Mouse (Mus musculus) megakaryocyte, adult 5-6 weeks (primary cell): ENCODE results near the gene Lman2l. TPM values are rescaled to one million over a fixed set of nuclear protein-coding genes. Genes with fewer than 3 reads are reported as not detected.

Source experiments
- ATAC-seq: 2 replicates; pipeline ENCODE4 v1.8.0; 2016; ENCODE audit warnings: mild to moderate bottlenecking, inconsistent platforms; ENCODE audit not compliant: poor library complexity, severe bottlenecking
- total RNA-seq, 2 experiments: library from RNA; stranded (forward) in 1 of 2; stranded (reverse) in 1 of 2; fragments of 153-499, 151-499 nt in 1 of 2; fragments of 221-1000, 200-1000 nt in 1 of 2; gene quantifications; 2 replicates each; pipeline versions ENCODE4 v1.2.3 to v1.2.4; 2015 to 2017

Gene Lman2l
- total RNA-seq (2015) = 23.9 and 25.4 TPM in 2 replicates
- total RNA-seq (2017) = 14.4 and 15.8 TPM in 2 replicates

DNA sequence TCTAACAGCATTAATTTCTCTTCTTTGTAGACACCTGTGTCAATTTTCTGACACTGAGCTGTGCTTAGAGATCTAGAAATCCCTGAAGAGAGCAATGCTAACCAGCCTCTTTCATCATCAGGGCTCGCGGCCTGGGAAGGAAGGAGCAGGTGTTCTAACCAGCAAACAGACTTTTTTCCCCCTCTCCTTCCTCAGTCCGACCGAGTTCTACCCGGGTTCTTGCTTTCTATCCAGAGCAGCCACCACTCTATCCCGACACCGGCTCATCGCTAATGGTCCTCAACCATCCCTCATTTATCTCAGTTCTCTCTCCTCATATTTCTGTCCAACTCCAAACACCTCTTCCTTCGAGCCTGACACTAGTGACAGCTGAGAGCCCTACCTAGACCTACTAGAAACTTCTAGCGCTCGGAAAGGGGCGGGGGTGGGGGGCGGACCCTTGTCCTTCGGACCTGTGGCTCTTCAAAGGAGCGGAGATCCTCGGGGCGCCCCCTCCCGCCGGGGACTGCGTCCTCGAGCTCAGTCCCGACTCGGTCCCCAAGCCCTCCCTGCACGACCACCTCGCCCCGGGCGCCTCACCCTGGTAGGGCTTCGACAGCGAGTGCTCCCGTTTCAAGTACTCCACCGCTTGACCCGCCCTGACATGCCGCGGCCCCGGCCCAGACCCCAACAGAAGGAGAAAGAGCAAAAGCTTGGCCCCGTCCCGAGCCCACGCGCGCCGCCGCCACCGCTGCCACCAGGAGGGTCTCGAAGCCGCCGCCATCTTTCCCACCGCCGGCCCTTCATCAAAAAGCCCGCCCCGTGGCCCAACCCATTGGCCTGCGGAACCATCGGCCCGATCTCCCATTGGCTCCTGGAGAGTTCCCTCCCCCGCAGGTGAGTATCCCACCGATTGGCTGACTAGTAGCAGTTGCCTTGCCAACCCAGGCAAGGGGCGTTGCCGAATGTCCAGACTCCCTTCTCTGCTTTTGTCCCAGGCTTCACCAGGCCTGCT lies at the start of gene Lman2l:
Lman2l (minus strand) TSS at position 801 of the 994 bp plus-strand sequence.
- peak; percentile 97 for ATAC-seq

DNA sequence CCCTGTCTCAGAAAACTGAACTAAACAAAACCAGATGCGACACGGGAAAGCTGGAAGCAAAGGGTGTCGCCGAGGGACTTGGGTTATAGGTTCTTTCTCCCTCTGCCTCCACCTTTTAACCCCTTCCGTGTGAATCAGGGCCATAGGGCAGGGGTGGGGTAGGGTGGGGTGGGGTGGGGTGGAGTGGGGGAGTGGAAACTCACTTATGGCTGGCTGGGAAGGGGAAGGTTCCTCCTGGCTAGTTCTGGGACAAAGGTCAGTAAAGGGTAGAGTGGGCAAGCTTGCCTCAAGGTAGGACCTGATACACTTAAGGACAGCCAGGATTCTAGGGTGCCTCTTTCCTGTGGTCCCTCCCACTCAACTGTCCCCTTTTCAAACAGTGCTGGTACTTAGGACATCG lies 48.2 kb upstream of the Lman2l start:
- ATAC-seq = no peak

DNA sequence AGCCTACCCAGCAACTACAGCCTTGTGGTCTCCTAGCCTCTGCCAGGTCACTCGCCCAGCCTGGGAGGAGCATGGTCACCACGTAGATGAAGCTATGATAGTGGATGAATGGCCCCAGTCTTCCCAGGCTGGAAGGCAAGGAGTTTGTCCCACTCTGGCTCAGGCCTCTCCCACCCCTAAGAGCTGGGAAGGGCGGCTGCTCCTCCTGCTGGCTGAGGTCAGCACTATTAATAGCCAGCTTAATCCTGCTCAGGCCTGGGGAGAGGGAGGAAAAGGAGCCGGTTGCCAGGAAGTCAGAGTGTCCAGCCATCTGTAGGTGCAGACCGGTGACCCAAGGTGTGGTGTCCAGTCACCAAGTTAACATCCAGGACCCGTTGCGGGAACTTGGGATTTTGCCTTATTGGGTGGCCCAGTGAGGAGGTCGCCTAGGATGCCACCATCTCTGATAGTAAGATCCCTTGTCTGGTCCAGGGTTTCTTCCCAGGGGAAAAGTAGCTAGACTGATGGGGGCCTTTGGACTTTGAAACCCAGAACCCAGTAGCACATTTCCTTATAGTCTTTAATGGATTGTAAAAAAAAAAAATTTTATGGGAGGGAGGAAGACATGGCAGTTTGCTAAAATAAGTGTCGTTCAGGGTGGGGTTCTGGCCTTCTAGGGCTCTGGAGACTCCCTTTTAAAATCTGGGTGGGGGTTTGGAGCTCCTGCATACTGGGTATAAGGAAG lies 47.5 kb upstream of the Lman2l start:
- ATAC-seq = no peak

DNA sequence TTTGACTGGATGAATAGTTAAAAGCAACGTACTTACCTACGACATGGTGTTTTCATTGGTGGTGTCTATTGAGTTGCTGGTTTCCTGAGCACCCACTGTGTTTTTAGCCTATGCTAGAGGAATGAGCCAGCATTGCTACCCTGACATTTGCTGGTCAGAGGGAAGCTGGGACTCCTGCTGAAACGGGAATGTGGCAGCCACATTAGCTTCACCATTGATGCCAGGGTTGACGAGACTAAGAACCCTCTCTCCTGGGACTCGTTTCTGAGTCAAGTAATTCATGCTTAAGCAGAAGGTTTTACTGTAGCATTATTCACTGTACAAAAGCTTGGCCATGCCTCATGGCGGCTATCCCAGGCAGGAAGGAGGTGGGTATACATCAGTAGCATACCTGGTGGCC lies 44.6 kb upstream of the Lman2l start:
- no peak for ATAC-seq

DNA sequence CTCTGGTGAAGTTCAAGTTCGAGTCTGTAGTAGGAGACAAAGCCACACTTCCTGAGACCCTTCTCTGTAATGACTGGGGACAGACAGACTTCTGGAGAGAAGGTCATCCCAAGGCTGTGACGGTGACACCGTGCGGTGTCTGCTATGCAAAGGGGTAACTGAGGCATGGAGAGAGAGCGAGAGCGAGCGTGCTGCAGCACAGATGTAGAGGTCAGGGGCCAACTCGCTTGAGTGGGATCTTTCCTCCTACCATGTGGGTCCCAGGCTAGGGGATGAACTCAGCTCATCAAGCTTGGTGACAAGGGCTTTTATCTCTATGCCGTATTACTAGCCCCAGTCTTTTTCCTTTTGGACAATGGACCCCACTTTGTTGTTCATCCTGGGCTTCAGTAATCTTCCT lies 42.0 kb upstream of the Lman2l start:
- no peak for ATAC-seq

DNA sequence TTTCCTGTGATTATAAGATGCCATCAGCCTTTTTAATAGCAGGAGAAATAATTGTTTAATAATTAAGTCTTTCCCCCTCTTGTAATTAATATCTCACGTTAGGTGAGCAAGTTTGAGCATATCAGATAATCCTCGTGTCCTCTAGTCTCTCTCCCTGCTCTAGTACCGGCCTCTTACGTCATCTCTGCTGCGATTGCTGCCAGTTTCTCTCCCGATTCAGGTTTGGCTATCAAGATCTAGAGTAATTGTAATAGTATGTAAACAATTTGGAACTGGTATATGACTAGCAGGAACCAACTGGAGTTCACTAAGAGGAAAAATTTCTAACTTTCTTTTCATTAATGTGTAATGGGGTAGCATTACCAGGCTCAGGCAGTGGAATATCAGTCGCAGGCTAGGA lies 40.0 kb upstream of the Lman2l start:
- no peak for ATAC-seq

DNA sequence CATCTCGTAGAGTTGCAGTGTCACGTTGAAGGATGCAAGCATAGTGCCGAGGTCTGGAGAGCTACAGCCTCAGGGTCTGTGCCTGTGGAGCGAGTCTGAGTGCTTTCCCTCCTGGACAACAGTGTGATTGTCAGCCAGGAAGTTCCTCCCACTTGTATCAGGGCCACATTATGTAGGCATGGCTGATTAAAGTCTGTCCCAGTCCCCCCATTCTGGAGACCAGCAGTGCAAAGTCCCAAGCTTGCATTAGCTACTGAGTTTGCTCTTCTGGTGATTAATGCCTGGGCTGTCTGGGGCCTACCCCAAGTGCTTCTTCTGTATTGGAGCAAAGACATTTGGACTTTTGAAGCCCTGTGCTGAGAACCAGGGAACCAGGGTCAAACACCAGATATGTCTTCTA lies 38.8 kb upstream of the Lman2l start:
- no peak for ATAC-seq

DNA sequence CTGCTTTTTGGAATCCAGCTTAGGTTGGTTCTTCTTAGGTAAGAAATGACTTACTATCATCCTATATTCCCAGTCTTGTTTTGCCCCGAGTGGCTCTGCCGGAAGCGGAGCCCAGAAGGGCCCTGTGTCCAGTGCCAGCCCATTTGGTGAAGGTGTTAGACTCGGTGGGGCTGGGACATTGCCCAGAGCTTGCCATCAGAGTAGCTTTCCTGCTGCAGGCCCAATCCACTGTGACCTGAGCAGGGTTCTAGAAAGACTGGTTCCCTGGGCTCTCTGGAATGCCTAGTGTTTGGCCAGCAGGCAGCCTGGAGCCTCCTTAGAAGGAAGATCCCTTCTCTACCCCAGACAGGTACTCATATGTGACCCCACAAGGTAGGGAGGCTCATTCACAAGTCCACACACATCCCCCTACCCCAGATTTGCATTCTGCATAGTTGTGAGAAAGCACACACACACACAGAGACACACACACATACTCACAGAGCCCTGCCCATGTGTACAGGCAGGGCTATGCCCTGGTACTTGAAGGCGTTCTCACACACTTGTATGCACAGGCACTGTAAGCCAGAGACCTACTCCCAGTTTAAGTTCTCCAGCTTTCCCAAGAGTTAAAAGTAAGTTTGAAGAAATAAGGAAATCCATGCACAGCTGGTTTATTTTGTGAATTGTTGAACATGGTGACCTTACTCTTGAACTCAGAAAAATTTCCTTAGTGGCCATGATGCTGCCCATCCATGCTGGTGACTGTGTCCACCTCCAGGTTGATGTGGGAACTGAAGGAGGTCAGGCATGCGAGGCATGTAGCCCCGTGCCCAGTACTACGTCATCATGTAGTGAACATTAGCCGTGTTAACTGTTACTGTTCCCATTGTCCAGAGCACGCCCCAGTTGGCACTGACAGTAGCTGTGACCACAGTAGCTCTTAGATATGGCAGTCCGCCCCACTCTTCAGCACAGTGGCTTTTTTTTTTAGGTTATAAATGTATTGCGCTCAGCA lies 35.1 kb upstream of the Lman2l start:
- ATAC-seq = no peak

DNA sequence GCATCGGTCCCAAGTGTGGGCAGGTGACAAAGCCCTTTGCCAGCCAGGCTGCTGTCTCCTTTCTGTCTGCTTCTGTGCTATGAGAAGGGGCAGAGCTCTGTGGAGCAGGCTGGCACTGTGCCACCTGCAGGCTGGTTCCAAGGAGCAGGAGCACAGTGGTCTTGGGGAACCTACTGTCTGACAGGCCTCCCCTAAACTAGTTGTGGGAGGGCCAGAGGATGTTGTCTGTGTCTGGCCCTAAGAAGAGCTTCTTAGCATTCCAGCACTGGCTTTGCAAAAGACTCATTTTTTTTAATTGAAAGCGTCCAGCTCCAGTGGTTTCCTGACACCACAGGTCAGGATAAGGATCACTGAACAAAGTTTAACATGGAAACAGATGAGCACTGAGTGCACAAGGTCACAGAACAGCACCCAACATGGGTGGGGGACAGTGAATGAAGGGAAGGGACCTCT lies 33.3 kb upstream of the Lman2l start:
- ATAC-seq = no peak

DNA sequence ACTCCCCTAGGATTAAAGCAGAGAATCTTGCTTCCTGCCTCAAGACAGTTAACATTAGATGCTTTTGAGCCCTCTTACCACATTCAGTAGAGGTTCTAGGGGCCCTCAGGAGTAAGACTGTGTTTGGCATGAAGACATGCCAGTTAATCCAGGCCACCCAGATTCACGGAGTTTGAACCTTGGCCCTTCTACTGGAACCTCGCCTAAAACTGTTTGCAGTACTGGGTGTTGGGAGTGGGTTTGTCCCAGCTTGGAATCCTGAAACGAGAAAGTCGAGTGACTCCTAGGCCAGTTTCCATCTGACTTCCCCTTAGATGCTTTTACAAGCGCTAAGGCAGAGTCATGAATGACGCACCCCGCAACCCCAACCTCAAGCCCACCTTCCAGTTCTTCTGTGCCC lies 31.4 kb upstream of the Lman2l start:
- no peak for ATAC-seq

DNA sequence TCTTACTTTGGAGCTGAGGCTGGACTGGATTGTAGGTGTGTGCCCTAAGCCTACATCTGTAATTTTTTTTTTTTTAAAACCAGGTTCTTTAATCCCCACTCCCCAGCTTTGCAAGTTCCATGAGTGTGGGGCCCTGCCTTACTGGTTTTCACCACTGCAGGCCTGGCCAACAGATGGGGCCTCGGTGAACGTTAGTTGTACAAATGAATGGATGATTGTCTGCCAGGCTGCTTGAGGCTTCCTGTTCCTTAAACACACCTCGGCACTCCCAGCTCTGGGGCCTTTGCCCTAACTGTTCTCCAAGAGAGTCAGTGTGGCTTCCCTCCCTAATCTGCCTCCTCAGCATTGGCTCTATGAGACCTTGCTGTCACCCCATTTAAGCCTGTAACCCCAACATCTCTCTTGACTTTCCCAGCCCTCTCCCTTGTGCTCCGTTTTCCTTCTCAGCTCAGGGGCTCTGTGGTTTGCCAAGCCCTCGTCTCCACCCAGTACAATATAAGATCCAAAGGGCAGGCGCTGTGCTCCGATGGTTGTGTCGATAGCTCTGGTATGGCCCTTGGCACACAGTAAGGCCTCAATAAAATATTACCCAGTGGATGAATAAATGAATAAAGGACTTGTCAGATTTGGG lies 30.5 kb upstream of the Lman2l start:
- no peak for ATAC-seq

DNA sequence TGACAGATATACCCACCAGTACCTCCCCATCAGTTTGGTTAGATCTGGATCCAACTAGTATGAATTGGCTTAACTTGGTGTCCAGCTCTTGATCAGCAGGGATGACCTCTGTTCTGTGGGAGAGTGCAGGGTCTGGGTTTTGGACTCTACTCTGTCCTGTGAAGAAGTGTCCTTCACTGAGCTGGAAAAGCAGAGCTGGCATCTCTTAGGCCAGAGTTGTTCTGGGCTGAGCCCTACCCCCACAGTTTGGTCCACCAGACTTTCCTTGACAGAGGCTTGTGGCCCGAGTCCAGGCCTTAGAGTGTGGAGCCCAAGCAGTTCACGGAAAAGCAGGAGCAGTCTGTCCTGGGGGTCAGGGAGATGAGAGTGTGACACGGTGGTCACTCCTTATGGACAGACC lies 29.6 kb upstream of the Lman2l start:
- ATAC-seq = no peak

DNA sequence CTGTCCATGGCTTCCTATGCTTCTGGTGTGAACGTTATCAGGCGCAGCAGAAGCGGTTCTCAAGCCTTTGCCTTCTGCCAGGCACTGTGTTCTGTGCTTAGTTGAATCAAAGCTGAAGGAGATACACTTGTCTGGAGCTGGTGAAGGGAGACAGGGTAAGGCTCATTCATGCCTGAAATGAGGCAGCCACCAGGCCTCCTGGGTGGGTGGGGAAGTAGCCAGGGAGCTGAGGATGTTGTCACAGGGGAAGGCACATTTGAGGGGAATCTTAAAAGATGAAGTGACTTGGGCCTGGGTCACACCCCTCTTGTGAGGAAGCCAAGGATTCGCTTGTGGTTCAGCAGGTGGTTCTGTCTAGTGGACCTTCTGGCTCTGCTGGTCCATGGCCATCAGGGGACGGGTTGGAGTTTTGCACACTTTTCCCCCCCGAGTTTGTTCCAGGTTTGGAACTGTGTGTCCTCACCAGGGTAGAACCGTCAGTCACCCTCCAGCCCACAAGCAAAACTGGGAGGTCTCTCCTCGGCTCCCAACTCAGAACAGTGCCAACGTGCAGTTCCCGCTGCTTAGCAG lies 28.2 kb upstream of the Lman2l start:
- peak; percentile 30; the same call in 1 of the 2 replicates for ATAC-seq

DNA sequence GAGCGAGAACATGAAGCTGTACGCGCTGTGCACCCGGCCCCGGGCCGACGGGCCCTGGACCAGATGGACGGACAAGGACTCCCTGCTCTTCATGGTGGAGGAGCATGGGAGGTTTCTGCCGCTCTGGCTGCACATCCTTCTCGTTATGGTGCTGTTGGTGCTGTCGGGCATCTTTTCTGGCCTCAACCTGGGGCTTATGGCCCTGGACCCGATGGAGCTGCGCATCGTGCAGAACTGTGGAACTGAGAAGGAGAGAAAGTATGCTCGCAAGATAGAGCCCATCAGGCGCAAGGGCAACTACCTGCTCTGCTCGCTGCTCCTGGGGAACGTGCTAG lies 27.0 kb upstream of the Lman2l start:
- peak; percentile 17; the same call in 1 of the 2 replicates for ATAC-seq

DNA sequence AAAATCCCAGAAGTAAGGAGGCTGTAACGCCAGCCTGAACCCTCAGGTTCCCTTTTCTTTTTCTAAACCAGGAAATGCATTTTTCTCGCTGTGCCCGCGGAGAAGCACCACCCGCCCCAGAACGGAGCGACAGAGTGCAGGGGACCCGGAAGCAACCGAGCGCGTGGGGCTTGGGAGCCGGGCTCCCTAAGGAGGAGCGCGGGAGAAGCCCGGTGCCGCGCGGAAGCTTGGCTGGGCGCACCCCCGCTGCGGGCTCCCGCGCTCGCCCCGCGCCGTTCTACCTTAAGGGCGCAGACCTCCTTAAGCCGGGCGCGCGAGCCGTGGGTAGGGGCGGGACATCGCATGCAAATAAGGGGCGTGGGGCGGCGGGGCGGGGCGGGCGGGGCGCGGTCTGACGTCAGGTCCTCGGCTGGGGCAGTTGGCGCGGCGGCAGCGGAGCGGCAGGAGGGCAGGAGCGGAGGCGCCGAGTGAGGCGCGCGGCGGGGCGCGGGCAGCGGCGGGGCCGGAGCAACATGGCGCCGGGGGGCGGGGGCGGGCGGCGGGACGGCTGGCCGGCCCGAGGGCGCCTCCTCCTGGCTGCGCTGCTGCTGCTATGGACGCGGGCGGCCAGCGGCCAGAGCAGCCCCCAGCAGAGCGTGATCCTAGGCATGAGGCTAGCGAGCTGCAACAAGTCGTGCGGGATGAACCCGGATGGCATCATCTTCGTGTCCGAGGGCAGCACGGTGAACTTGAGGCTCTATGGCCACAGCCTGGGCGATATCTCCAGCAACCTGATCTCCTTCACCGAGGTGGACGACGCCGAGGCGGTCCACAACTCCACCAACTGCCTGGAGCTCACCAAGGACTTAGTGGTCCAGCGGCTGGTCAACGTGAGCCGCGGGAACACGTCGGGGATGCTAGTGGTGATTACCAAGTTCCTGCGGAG lies 26.4 kb upstream of the Lman2l start, which contains the start of gene Cnnm4:
Cnnm4 (plus strand) TSS at position 440 of the 925 bp plus-strand sequence.
- ATAC-seq = peak; percentile 74

DNA sequence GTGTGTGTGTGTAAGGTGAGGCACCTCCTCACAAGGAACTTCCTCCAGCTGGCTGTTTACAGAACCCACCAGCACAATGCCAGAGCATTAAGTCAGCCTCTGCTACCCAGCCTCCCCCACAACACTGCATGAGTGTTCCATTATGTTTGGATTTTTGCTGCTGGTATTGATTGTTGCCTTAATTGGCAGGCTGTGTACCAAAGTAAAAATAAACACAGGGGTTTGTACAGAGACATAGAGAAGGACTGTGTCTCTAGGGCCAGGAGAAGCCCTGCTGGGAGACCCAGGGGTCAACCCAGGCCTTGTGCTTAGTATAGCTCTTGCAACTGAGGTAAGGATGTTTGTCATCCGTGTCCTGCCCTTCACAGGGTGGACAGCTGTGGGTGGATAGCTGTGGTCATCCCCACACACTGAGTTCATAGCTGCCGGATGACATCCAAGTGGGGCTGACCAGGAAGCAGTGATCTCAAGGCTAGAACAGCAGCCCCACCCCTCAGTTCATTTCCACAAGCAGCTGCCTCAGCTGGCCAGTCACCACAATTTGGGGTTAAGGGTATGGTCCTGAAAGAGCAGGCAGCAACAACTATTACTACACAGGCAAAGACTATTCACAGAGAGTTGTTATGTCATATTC lies 24.9 kb upstream of the Lman2l start:
- peak; percentile 5; the same call in 1 of the 2 replicates for ATAC-seq

DNA sequence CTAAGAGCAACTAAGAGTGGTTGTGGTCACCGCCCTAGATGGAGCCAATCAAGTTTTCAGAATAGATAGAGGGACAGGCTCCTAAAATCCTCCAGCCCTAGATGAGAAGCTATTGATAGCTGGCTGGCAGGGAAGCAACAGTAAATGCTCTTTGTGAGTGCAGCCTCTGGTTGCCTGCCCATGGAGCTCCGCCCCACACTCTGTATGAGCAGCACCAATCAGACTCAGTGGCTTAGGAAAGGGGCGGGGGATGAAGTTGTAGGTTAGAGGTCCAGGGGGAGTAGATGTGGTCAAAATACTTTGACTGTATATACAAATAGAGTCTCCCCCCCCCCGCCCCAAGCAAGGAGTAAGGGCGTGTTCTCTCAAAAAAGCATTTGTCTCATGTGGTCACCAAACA lies 22.4 kb upstream of the Lman2l start:
- no peak for ATAC-seq

DNA sequence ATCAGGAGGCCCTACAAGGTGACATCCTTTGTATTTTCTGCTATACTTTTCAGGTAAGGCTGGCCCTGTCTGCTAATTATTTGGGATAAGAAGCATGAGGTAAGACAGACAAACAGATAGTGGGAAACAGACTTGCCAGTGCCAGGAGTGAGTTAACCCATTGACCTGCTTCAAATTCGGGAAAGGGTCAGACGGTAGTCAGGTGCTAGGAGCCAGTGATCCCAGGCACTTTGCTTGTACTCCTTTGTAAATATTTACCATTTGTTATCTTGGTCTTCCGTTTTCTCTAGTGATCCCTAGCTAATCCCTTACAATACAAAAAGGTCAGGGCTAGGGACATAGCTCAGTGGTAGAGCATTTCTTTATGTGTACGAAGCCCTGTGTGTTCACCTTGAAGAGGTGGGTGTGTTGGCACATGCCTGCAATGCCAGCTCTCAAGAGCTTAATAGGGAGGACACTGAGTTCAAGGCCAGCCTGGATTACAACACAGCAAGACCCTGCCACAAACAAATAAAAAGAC lies 20.6 kb upstream of the Lman2l start:
- no peak for ATAC-seq
